Mouse (Mus musculus) kidney, postnatal 14 days (tissue): ENCODE data around the gene Pik3r1.
A peak's percentile ranks its signal among the peaks of the same experiment; 100 is the strongest.

Source experiments
- DNase-seq: peaks from one replicate; pipeline ENCODE4 v3.0.0; 2022; ENCODE audit warnings: mixed read lengths

Gene Pik3r1

DNA sequence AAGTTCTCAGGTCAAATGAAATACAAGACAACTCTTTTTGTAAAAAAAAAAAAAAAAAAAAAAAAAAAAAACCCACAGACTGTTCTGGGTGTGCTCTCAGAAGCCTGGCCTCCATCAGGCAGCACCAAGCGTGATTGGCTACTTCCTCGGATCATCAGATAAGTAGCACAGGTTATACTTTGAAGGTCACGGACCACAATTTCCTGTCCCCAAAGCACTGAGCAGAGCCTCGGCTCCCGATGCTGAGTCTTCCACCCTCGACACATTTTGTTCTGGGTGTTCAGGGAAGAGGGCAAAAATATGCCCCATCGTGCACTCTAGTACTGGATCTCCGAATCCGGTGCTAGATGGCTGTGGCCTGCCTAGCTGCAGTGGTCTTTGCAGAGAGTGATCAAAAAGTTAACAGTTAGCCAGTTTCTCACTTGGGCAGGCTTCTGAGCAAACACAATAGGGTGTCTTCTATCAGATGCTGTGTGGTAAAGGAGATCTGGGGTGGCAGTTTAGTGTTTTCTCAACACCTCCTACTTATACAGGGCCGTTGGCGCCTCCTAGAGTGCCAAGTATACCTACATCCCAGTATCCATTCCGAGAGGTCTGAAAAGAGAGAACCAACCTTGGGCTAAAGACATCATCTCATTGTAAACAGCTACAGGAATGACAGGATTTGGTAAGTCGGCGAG is 65.8 kb downstream of the Pik3r1 start:
- DNase-seq = no peak

- DNase-seq = no peak
Measured at GRCm38 (mm10) chr13:101701632-101702031, 66.4 kb downstream of the Pik3r1 start.

GRCm38 (mm10) chr13:101699742-101700141 is 68.3 kb downstream of the Pik3r1 start:
- no peak for DNase-seq

DNA sequence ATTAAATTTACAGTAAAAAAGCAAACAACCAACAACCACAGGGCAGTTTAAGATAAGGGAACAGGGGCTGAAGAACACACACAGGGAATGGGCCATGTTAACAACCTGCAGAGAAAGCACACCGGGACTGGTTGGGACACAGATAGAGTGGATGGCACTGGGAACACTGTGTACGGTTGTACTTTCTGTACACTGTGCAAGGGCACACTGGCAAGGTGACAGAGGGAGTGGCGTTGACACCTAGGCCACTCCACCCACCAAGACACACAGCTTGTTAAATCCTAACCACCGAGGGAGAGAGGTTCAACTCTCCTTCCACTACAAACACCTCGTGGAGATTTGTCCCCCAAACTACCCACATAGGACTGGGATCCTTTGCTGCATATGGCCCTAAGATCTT is 70.1 kb downstream of the Pik3r1 start:
- no peak for DNase-seq

DNA sequence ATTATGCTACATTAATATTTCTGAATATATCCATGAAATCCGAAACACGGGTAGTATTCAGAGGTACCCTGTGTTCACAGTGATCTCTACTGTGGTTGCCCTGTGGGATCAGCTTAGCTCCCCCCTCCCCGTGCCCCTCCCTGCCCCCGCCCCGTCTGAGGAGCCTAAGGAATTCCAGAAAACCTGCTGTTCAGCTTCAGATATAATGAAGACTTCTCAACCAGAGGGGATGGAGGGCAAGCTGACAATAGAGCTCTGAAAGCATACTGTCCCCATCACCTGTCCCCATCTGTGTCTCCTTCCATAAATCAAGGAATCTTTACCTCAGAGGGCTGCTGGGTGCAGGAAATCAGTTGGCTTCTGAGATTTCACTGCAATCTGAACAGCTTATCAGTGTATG is 70.6 kb downstream of the Pik3r1 start:
- DNase-seq = no peak

DNA sequence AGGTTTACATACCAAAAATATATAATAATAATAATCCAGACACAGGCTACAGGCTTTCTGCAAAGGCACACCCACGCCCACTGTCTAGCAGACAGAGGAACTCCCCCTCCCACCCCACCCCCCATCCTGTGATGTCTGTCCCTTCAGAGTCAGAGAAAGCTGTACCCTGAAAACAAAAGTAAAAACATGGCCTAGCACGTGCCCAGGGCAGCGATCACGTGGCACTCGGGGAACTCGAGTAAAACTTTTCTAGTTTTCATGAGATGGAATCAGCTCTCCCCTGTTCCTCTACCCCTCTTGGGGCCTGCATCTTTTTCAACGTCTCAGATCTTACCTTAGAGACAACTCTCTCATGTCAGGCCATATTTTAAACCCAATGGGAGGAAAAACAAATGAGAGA is 71.2 kb downstream of the Pik3r1 start:
- DNase-seq = no peak

DNA sequence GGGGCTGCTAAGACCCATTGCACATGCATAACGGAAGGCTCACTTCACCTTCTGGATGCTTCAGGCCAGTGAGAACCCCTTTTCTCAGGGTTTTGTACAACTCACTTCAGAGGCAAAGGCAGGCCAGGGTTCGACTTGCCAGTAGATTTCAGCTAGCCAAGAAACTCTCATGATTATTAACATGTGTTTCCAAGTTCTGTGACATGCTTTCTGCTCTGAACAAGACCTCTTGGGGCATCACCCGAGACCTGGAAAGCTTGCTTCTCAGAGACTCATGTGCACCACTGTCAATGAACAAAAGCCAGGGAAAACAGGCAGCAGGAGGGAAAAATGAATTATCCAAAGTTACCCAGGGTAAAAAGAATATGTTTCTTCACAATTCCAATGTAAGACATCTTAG is 71.7 kb downstream of the Pik3r1 start:
- DNase-seq = no peak

- peak; percentile 89 for DNase-seq
Measured at GRCm38 (mm10) chr13:101695876-101696275, 72.1 kb downstream of the Pik3r1 start.

GRCm38 (mm10) chr13:101694496-101695251 is 73.3 kb downstream of the Pik3r1 start:
- peak; percentile 84 for DNase-seq

DNA sequence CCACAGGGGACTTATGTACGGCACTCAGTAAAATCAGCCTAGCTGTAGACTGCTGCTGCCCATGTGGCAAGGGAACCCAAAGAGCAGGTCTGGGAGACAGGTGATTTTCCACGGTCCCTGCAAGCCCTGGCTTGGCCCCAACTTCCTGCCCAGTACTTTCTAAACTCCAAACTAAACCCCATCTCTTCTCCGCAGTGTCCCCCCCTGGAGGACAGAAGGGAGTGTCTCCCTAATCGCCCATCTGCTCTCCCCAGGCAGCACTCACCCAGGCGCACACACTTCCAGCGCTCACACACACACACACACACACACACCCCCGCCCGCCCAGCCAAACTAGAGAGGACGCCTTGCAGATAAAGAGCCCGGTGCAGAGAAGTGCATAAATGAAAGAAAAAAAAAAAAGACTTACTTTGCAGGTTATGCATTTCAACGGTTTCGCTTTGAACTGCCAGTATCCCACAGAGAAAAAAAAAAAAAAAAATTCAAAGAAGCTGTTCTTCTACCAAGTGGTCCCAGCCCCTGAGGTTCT is 74.0 kb downstream of the Pik3r1 start:
- peak; percentile 73 for DNase-seq

GRCm38 (mm10) chr13:101692866-101693691 is 74.9 kb downstream of the Pik3r1 start:
- no peak for DNase-seq

DNA sequence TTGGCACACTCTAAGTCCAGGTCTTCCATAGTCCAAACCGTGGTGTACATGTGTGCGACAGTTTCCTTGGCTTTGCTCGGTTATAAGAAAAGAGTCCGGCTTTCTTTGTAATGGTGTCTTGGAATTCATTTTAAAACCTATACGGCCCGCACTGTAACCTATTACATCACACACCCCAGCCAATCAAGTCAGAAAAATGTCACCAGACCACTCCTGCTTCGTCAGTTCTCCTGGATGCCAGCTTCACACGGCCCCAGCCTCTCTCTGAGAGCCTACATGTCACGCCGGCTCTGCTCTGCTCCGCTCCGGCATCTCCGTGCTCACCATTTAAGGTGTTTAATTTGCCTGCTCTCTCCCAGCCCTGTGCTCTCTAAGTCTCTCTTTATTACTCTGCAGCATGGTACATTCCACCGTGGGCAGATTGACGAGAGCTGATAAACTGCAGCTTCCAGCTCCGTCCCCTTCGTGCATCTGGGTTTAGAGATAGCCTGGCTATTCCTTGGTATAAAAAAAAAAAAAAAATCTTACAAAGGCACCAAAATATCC is 75.7 kb downstream of the Pik3r1 start:
- DNase-seq = peak; percentile 53

GRCm38 (mm10) chr13:101691669-101692068 is 76.3 kb downstream of the Pik3r1 start:
- no peak for DNase-seq

DNA sequence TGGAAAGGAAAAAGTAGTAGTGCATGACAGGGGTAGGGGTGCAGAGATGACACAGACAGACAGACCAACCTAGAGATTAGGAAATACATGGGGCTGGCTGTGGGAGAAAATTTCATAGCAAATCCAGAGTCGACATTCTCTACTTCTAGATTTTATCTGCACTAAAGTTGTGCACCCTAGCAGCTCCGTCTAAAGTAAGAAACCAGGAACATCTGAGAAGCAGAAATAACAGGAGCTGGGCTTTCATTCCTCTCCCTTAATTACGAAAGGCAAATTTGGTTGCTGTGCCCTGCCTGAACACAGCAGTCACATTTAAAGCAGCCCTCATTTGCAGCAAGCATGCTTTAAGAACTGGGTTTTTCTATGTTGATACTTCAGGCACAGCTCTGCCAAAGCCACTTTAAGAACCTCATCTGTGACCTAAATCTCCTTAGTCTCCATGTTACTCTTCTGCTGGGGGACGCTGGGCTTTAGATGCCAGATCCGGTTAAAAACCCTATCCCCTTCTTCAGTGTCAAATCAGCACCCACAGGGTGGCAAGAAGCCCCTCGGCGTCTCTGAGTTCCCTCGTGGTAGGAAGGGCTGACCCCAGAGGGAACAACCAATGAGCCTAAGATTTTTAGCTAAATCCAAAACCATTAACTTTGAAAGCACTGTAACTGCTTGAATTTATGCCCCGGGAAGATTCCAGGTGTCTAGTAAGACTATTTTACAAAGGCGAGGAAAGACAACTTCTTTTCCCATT is 76.9 kb downstream of the Pik3r1 start:
- no peak for DNase-seq

- peak; percentile 59 for DNase-seq
Measured at GRCm38 (mm10) chr13:101690167-101690566, 77.8 kb downstream of the Pik3r1 start.

DNA sequence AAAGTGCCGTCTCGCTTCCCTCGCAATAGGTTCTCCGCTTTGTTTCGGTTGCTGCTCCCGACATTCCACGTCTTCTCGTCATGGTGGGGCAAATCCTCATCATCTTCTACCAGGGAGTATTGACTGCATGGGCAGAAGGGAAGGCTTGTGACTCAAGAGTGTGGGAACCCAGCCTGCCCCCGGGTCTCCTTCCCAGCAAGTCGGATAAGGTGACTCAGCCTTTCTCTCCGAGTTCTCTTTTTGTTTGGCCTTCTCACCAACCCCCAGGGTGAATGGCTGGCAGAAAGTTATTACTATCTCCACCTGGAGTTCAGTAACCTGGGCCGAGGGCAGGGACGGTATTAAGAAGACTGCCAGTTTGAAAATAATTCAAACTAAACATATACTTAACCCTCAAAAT is 81.8 kb downstream of the Pik3r1 start:
- no peak for DNase-seq

DNA sequence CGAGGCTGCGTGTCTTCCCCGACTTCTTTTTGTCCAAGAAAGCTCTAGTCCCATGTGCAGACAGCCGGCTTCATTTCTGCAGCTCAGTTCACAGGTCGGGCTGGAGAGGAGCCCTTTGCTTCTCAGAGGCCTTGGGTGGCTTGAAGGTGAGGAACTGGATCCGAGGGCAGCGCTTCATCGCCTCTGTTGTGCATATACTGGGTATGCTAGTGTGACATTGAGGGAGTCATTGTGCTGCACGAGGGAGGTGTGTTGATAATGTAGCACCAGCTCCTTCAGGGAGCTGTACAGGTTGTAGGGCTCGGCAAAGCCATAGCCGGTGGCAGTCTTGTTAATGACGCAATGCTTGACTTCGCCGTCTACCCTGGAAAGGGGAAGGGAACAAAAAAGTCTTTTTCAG is 83.3 kb downstream of the Pik3r1 start:
- DNase-seq = no peak

GRCm38 (mm10) chr13:101682378-101682777 is 85.6 kb downstream of the Pik3r1 start:
- no peak for DNase-seq

GRCm38 (mm10) chr13:101680083-101680482 is 87.9 kb downstream of the Pik3r1 start:
- no peak for DNase-seq

- no peak for DNase-seq
Measured at GRCm38 (mm10) chr13:101678984-101679383, 89.0 kb downstream of the Pik3r1 start.

DNA sequence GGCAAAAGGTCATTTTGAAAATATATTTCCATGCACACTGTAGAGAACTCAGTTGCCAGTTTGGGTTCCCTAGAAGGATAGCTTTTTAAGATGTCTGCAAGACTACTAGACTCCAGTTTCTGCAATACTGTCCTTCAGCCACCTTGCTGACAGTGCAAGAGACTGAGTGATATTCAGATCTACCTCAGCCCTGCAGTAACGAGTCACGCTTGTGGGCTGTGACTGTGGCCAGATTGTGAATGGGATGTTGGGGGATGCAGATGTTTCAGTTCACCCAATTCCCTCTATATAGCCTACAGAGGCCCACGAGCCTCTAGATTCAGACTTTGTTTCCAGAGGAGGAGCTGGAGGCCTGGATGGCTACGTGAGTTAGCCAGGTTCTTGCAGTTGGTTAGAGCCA is 90.0 kb downstream of the Pik3r1 start:
- DNase-seq = no peak

GRCm38 (mm10) chr13:101673876-101674275 is 94.1 kb downstream of the Pik3r1 start:
- DNase-seq = no peak
